Mouse (Mus musculus): Measurements from ENCODE around the gene Apoc4.

Gene Apoc4

GRCm38 (mm10) chr7:19628192-19628535, 53.1 kb downstream of the Apoc4 start:
- DNase-seq, result no peak
